In genomic region chr8:116921337-116922059, GRCm38 (mm10) we compare ENCODE assay signal across 1 mouse cellular context.
TF ChIP-seq lines count a peak whose summit lies in the region.

TSS of gene Cmc2 (minus strand) at chr8:116921455.
TSS of gene Cenpn (plus strand) at chr8:116921730.

TF ChIP-seq in CH12.LX, 34 proteins besides CTCF, POLR2A, EP300 and RAD21 (continued from another document):
- TF ChIP-seq SMC3 (IDR thresholded peaks at IDR 0.05; ENCODE audit: low read depth, low read length) (no peak), JUN (IDR thresholded peaks at IDR 0.05; ENCODE audit: insufficient read depth, low read depth, low read length) (no peak), TCF12 (IDR thresholded peaks at IDR 0.05; ENCODE audit: low read depth, low read length) (peak; percentile 49), MEF2A (IDR thresholded peaks at IDR 0.05; ENCODE audit: borderline replicate concordance, low read depth, low read length) (no peak), TBP (conservative IDR thresholded peaks at IDR 0.05; ENCODE audit: low read depth, low read length) (peak; percentile 73), PAX5 (IDR thresholded peaks at IDR 0.05; ENCODE audit: low read length) (no peak), ELF1 (IDR thresholded peaks at IDR 0.05; ENCODE audit: low read depth, low read length) (peak; percentile 69), CHD2 (IDR thresholded peaks at IDR 0.05; ENCODE audit: low read length) (no peak), BHLHE40 (IDR thresholded peaks at IDR 0.05; ENCODE audit: low read depth, low read length) (no peak), HCFC1 (IDR thresholded peaks at IDR 0.05; ENCODE audit: low read depth, low read length) (peak; percentile 84), IRF4 (IDR thresholded peaks at IDR 0.05; ENCODE audit: low read depth, low read length) (peak; percentile 14; the same call in 1 of the 2 replicates), NELFE (IDR thresholded peaks at IDR 0.05; ENCODE audit: low read depth, low read length) (peak; percentile 85), E2F4 (IDR thresholded peaks at IDR 0.05; ENCODE audit: insufficient replicate concordance, low read depth, low read length) (0 out of 2 replicates have a peak, but pooled peaks have one; percentile 84), JUND (conservative IDR thresholded peaks at IDR 0.05; ENCODE audit: low read depth, low read length) (0 out of 2 replicates have a peak, but pooled peaks have one; percentile 13), GABPA (IDR thresholded peaks at IDR 0.05; ENCODE audit: insufficient replicate concordance, low read depth, low read length) (no peak)
